Mouse (Mus musculus): ENCODE data around the gene Cdkl5. TPM values are rescaled to one million over a fixed set of nuclear protein-coding genes. Genes with fewer than 3 reads are reported as not detected.
A peak's percentile ranks its signal among the peaks of the same experiment; 100 is the strongest.

Gene Cdkl5
- polyA plus RNA-seq, 1 experiment = 0.25 TPM

GRCm38 (mm10) chrX:160767713-160768112 lies 226.8 kb downstream of the Cdkl5 start, which contains the start of gene Rs1:
Gene Rs1, plus strand, starts transcription at chrX:160768013.
- Histone ChIP-seq H3ac (ENCODE audit: control insufficient read depth, insufficient read length, low read depth) (no peak within 1 kb of the TSS), H3K79me2 (ENCODE audit: control insufficient read depth, insufficient read depth) (no peaks in the 10 kb centered on the region), H3K36me3 (ENCODE audit: control insufficient read depth, insufficient read depth) (no peaks in the 10 kb centered on the region), H3K4me3 (ENCODE audit: insufficient read depth, poor library complexity, severe bottlenecking) (no peak within 1 kb of the TSS), H3K79me3 (ENCODE audit: low read depth) (no peaks in the 10 kb centered on the region), H3K27me3 (ENCODE audit: control insufficient read depth, insufficient read depth, insufficient read length) (no peaks in the 10 kb centered on the region)
- TF ChIP-seq USF1 (IDR thresholded peaks at IDR 0.05; ENCODE audit: low read depth) (no peak), FOSL1 (IDR thresholded peaks at IDR 0.05; ENCODE audit: insufficient read depth, low read length, poor library complexity, severe bottlenecking) (no peak), CTCF (IDR thresholded peaks at IDR 0.05; ENCODE audit: control insufficient read depth, insufficient read depth, insufficient read length) (no peak), MAX (IDR thresholded peaks at IDR 0.05) (no peak), MYOG (IDR thresholded peaks at IDR 0.05; ENCODE audit: control insufficient read depth, extremely low read depth, insufficient read length) (no peak)

- Histone ChIP-seq H3K27me3 (ENCODE audit: control insufficient read depth, insufficient read depth, insufficient read length) (no peaks in the 10 kb centered on the region), H3K79me3 (ENCODE audit: low read depth) (no peaks in the 10 kb centered on the region)
These were observed 228.3 kb downstream of the Cdkl5 start for GRCm38 (mm10) chrX:160766233-160766616.

DNA sequence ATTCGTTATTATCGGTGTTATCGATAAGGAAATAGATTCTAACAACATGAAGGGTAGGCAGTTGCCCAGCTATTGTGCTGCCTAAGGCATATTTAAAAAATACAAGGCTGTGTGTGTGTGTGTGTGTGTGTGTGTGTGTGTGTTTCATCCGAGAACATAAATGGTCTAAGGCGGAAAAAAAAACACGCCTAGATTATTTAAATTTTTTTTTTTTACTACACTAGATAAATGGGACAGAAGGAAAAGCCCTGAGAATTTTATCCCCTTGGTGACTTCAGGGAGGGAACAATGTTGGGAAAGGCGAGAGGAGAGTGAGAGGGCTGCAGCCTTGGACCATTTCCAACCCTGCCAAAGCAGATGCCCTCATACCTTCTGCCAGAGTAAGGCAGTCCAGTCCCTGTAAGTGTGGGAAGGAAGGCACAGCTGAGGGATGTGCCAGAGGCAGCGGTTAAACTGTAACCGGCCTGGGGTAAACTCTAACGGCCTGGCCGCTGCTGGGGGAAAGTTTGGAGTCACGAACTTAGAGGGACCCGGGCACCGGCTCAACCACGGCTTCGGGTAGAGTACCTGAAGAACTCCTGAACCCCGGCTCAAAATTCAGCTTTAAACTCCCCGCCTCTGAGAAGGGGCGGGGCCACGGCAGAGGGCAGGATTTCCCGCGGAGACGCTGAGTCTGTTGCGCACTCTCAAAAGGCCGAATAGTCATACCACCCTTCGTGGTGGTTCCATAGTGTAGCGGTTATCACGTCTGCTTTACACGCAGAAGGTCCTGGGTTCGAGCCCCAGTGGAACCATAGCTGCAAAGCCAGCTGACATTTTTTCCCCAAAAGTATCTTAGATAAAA lies 228.9 kb downstream of the Cdkl5 start:
- Histone ChIP-seq H3K4me3 (ENCODE audit: insufficient read depth, poor library complexity, severe bottlenecking) (peak overlapping the region; percentile 29), H3K79me2 (ENCODE audit: control insufficient read depth, insufficient read depth) (no peaks in the 10 kb centered on the region), H3ac (ENCODE audit: control insufficient read depth, insufficient read length, low read depth) (peak overlapping the region; percentile 35), H3K27me3 (ENCODE audit: control insufficient read depth, insufficient read depth, insufficient read length) (no peaks in the 10 kb centered on the region), H3K36me3 (ENCODE audit: control insufficient read depth, insufficient read depth) (no peaks in the 10 kb centered on the region), H3K79me3 (ENCODE audit: low read depth) (no peaks in the 10 kb centered on the region)
- no peak for TF ChIP-seq FOSL1 (IDR thresholded peaks at IDR 0.05; ENCODE audit: insufficient read depth, low read length, poor library complexity, severe bottlenecking)
- no peak for TF ChIP-seq MYOG (IDR thresholded peaks at IDR 0.05; ENCODE audit: control insufficient read depth, extremely low read depth, insufficient read length)
- no peak for TF ChIP-seq USF1 (IDR thresholded peaks at IDR 0.05; ENCODE audit: low read depth)
- no peak for TF ChIP-seq CEBPB (IDR thresholded peaks at IDR 0.05; ENCODE audit: low read depth)
- TF ChIP-seq MAX (IDR thresholded peaks at IDR 0.05) = no peak
- no peak for TF ChIP-seq CTCF (IDR thresholded peaks at IDR 0.05; ENCODE audit: control insufficient read depth, insufficient read depth, insufficient read length)

More at GRCm38 (mm10) chrX:160766233-160766616, 228.3 kb downstream of the Cdkl5 start:
- no peak for TF ChIP-seq FOSL1 (IDR thresholded peaks at IDR 0.05; ENCODE audit: insufficient read depth, low read length, poor library complexity, severe bottlenecking)
- no peak for TF ChIP-seq MYOD1 (IDR thresholded peaks at IDR 0.05; ENCODE audit: control insufficient read depth, insufficient read length, low read depth)
- TF ChIP-seq MAX (IDR thresholded peaks at IDR 0.05) = no peak
- TF ChIP-seq USF1 (IDR thresholded peaks at IDR 0.05; ENCODE audit: low read depth) = no peak
- TF ChIP-seq MYOG (IDR thresholded peaks at IDR 0.05; ENCODE audit: control insufficient read depth, extremely low read depth, insufficient read length) = no peak
- TF ChIP-seq CTCF (IDR thresholded peaks at IDR 0.05; ENCODE audit: control insufficient read depth, insufficient read depth, insufficient read length) = no peak
- TF ChIP-seq CEBPB (IDR thresholded peaks at IDR 0.05; ENCODE audit: low read depth) = no peak
- Histone ChIP-seq H3K4me3 (ENCODE audit: insufficient read depth, poor library complexity, severe bottlenecking) (no peak overlapping the region), H3K79me2 (ENCODE audit: control insufficient read depth, insufficient read depth) (no peaks in the 10 kb centered on the region), H3ac (ENCODE audit: control insufficient read depth, insufficient read length, low read depth) (peak overlapping the region; percentile 32), H3K36me3 (ENCODE audit: control insufficient read depth, insufficient read depth) (no peaks in the 10 kb centered on the region)

- Histone ChIP-seq H3K4me3 (ENCODE audit: insufficient read depth, poor library complexity, severe bottlenecking) (no peak overlapping the region), H3K79me3 (ENCODE audit: low read depth) (no peaks in the 10 kb centered on the region), H3K27me3 (ENCODE audit: control insufficient read depth, insufficient read depth, insufficient read length) (no peaks in the 10 kb centered on the region), H3ac (ENCODE audit: control insufficient read depth, insufficient read length, low read depth) (no peak overlapping the region), H3K36me3 (ENCODE audit: control insufficient read depth, insufficient read depth) (no peaks in the 10 kb centered on the region), H3K79me2 (ENCODE audit: control insufficient read depth, insufficient read depth) (no peaks in the 10 kb centered on the region)
- TF ChIP-seq CEBPB (IDR thresholded peaks at IDR 0.05; ENCODE audit: low read depth) (no peak), MYOG (IDR thresholded peaks at IDR 0.05; ENCODE audit: control insufficient read depth, extremely low read depth, insufficient read length) (no peak), CTCF (IDR thresholded peaks at IDR 0.05; ENCODE audit: control insufficient read depth, insufficient read depth, insufficient read length) (no peak), MYOD1 (IDR thresholded peaks at IDR 0.05; ENCODE audit: control insufficient read depth, insufficient read length, low read depth) (no peak), FOSL1 (IDR thresholded peaks at IDR 0.05; ENCODE audit: insufficient read depth, low read length, poor library complexity, severe bottlenecking) (no peak), USF1 (IDR thresholded peaks at IDR 0.05; ENCODE audit: low read depth) (no peak), MAX (IDR thresholded peaks at IDR 0.05) (no peak)
These were observed 243.7 kb downstream of the Cdkl5 start for GRCm38 (mm10) chrX:160750808-160751207.

DNA sequence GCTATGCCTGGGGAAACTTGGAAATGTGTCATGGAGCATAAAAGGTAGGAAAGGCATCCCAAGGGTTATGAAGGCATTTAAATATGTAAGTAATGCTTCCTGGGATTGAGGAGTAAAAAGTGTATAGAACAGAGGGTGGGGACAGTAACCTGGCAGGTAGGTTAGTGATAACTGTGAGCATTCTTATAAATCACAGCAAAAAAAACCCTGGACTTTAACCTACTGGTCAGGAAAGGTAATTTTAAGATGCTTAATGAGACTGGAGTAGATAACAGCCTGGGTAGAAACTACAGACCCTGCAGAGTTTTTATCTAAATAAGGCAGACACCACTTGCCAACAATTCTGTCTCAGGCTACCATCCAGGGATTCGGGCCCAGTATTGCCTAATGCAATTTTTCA lies 245.9 kb downstream of the Cdkl5 start:
- Histone ChIP-seq H3K79me3 (ENCODE audit: low read depth) (no peaks in the 10 kb centered on the region), H3K4me3 (ENCODE audit: insufficient read depth, poor library complexity, severe bottlenecking) (no peak overlapping the region), H3ac (ENCODE audit: control insufficient read depth, insufficient read length, low read depth) (no peak overlapping the region), H3K36me3 (ENCODE audit: control insufficient read depth, insufficient read depth) (no peaks in the 10 kb centered on the region), H3K27me3 (ENCODE audit: control insufficient read depth, insufficient read depth, insufficient read length) (no peaks in the 10 kb centered on the region), H3K79me2 (ENCODE audit: control insufficient read depth, insufficient read depth) (no peaks in the 10 kb centered on the region)
- TF ChIP-seq CTCF (IDR thresholded peaks at IDR 0.05; ENCODE audit: control insufficient read depth, insufficient read depth, insufficient read length) = no peak

GRCm38 (mm10) chrX:160745399-160745798 lies 249.1 kb downstream of the Cdkl5 start:
- Histone ChIP-seq H3K79me3 (ENCODE audit: low read depth) (no peaks in the 10 kb centered on the region), H3K79me2 (ENCODE audit: control insufficient read depth, insufficient read depth) (no peaks in the 10 kb centered on the region), H3K4me3 (ENCODE audit: insufficient read depth, poor library complexity, severe bottlenecking) (no peak overlapping the region), H3K27me3 (ENCODE audit: control insufficient read depth, insufficient read depth, insufficient read length) (no peaks in the 10 kb centered on the region), H3ac (ENCODE audit: control insufficient read depth, insufficient read length, low read depth) (no peak overlapping the region), H3K36me3 (ENCODE audit: control insufficient read depth, insufficient read depth) (no peaks in the 10 kb centered on the region)
- TF ChIP-seq CEBPB (IDR thresholded peaks at IDR 0.05; ENCODE audit: low read depth) (no peak), FOSL1 (IDR thresholded peaks at IDR 0.05; ENCODE audit: insufficient read depth, low read length, poor library complexity, severe bottlenecking) (no peak), MAX (IDR thresholded peaks at IDR 0.05) (no peak), MYOD1 (IDR thresholded peaks at IDR 0.05; ENCODE audit: control insufficient read depth, insufficient read length, low read depth) (no peak), MYOG (IDR thresholded peaks at IDR 0.05; ENCODE audit: control insufficient read depth, extremely low read depth, insufficient read length) (no peak), USF1 (IDR thresholded peaks at IDR 0.05; ENCODE audit: low read depth) (no peak), CTCF (IDR thresholded peaks at IDR 0.05; ENCODE audit: control insufficient read depth, insufficient read depth, insufficient read length) (no peak)
